Mouse (Mus musculus) CH12.LX (cell line): ENCODE results near the gene Bcas3. TPM values are rescaled to one million over a fixed set of nuclear protein-coding genes. Genes with fewer than 3 reads are reported as not detected.

Experiments
- DNase-seq: peaks from one replicate; pipeline ENCODE4 v3.0.0-alpha.2; 2013; ENCODE audit errors: extremely low read depth
- H3K27ac ChIP-seq: 2 replicates; pipeline ENCODE4 v1.5.1; 2012; ENCODE audit warnings: low read depth, mild to moderate bottlenecking, control low read depth, moderate library complexity; ENCODE audit not compliant: insufficient read depth
- H3K27me3 ChIP-seq: replicated peaks from 2 replicates; pipeline ENCODE3; 2012; ENCODE audit warnings: inconsistent platforms
- H3K36me3 ChIP-seq, 2 experiments: replicated peaks in 1 of 2; 2 replicates each; pipeline versions ENCODE3 to v1.6.1; 2012; ENCODE audit warnings: inconsistent platforms in 1 of 2, low read length in 1 of 2, mild to moderate bottlenecking in 1 of 2, mixed read lengths in 1 of 2, moderate library complexity in 1 of 2; ENCODE audit not compliant: control insufficient read depth in 1 of 2, insufficient read depth in 1 of 2
- H3K4me1 ChIP-seq, 2 experiments: 2 replicates each; pipeline ENCODE4 v1.6.1; 2012; ENCODE audit warnings: inconsistent platforms in 1 of 2, moderate library complexity in 1 of 2; ENCODE audit not compliant: insufficient read depth in 2 of 2, control insufficient read depth in 1 of 2
- H3K4me2 ChIP-seq: 2 replicates; pipeline ENCODE4 v1.6.1; 2012; ENCODE audit warnings: low read depth, mild to moderate bottlenecking, control low read depth; ENCODE audit not compliant: poor library complexity, insufficient read depth, severe bottlenecking
- H3K4me3 ChIP-seq, 3 experiments: fragments of 150-350 bp in 1 of 3; sonication (generic) in 1 of 3; replicated peaks in 1 of 3; 2 replicates each; pipeline versions ENCODE3 to v1.5.1; 2011 to 2012; ENCODE audit warnings: low read depth in 2 of 3, low read length in 2 of 3, mild to moderate bottlenecking in 2 of 3, moderate library complexity in 2 of 3, control low read depth in 1 of 3, improper control_type of control experiment in 1 of 3, inconsistent platforms in 1 of 3, mixed read lengths in 1 of 3; ENCODE audit not compliant: poor library complexity in 1 of 3
- H3K79me2 ChIP-seq: replicated peaks from 2 replicates; pipeline ENCODE4 v1.6.1; 2012; ENCODE audit warnings: mild to moderate bottlenecking, moderate library complexity; ENCODE audit not compliant: control insufficient read depth, poor library complexity, insufficient read depth, severe bottlenecking; ENCODE audit errors: extremely low read depth
- H3K9ac ChIP-seq: 2 replicates; pipeline ENCODE4 v1.6.1; 2012; ENCODE audit warnings: low read depth, mild to moderate bottlenecking, control low read depth, moderate library complexity; ENCODE audit not compliant: insufficient read depth
- H3K9me3 ChIP-seq: replicated peaks from 2 replicates; pipeline ENCODE3; 2012; ENCODE audit warnings: low read length, inconsistent platforms, mixed read lengths
- CHD1 ChIP-seq: IDR thresholded peaks from 2 replicates; pipeline ENCODE4 v1.6.1; 2012; ENCODE audit warnings: low read depth, low read length, improper control_type of control experiment, inconsistent platforms
- CHD2 ChIP-seq: IDR thresholded peaks from 2 replicates; pipeline ENCODE4 v1.6.1; 2011; ENCODE audit warnings: low read length, improper control_type of control experiment
- CTCF ChIP-seq, 2 experiments: IDR thresholded peaks in 1 of 2; conservative IDR thresholded peaks in 1 of 2; 2 replicates each; pipeline ENCODE4 v1.5.1; 2011 to 2012; ENCODE audit warnings: low read depth in 2 of 2, low read length in 2 of 2, improper control_type of control experiment in 1 of 2, inconsistent platforms in 1 of 2, mild to moderate bottlenecking in 1 of 2, moderate library complexity in 1 of 2
- E2F4 ChIP-seq: IDR thresholded peaks from 2 replicates; pipeline ENCODE4 v1.6.1; 2011; ENCODE audit warnings: low read depth, low read length, improper control_type of control experiment; ENCODE audit not compliant: insufficient replicate concordance
- EP300 ChIP-seq: IDR thresholded peaks from 2 replicates; pipeline ENCODE4 v1.6.1; 2011; ENCODE audit warnings: low read length, improper control_type of control experiment
- ETS1 ChIP-seq: conservative IDR thresholded peaks from 2 replicates; pipeline ENCODE4 v1.6.1; 2012; ENCODE audit warnings: low read depth, mild to moderate bottlenecking, inconsistent platforms, low read length, improper control_type of control experiment, moderate library complexity
- GABPA ChIP-seq: IDR thresholded peaks from 2 replicates; pipeline ENCODE4 v1.6.1; 2012; ENCODE audit warnings: low read depth, low read length, improper control_type of control experiment, inconsistent platforms; ENCODE audit not compliant: insufficient replicate concordance
- HCFC1 ChIP-seq: IDR thresholded peaks from 2 replicates; pipeline ENCODE4 v1.6.1; 2012; ENCODE audit warnings: low read depth, mild to moderate bottlenecking, inconsistent platforms, low read length, improper control_type of control experiment
- KAT2A ChIP-seq: IDR thresholded peaks from 2 replicates; pipeline ENCODE4 v1.6.1; 2012; ENCODE audit warnings: low read length, improper control_type of control experiment, inconsistent platforms; ENCODE audit not compliant: insufficient replicate concordance
- MAFK ChIP-seq: IDR thresholded peaks from 2 replicates; pipeline ENCODE4 v1.6.1; 2011; ENCODE audit warnings: low read length, improper control_type of control experiment; ENCODE audit not compliant: insufficient replicate concordance
- MAX ChIP-seq: IDR thresholded peaks from 2 replicates; pipeline ENCODE4 v1.6.1; 2011; ENCODE audit warnings: low read length, improper control_type of control experiment
- MAZ ChIP-seq: IDR thresholded peaks from 2 replicates; pipeline ENCODE4 v1.6.1; 2012; ENCODE audit warnings: low read depth, mild to moderate bottlenecking, inconsistent platforms, low read length, improper control_type of control experiment, moderate library complexity
- MXI1 ChIP-seq: IDR thresholded peaks from 2 replicates; pipeline ENCODE4 v1.6.1; 2011; ENCODE audit warnings: mild to moderate bottlenecking, low read depth, low read length, improper control_type of control experiment
- RAD21 ChIP-seq: IDR thresholded peaks from 2 replicates; pipeline ENCODE4 v1.6.1; 2011; ENCODE audit warnings: low read depth, mild to moderate bottlenecking, low read length, improper control_type of control experiment, moderate library complexity
- SMC3 ChIP-seq: IDR thresholded peaks from 2 replicates; pipeline ENCODE4 v1.6.1; 2011; ENCODE audit warnings: low read depth, low read length, improper control_type of control experiment
- TCF12 ChIP-seq: IDR thresholded peaks from 2 replicates; pipeline ENCODE4 v1.6.1; 2014; ENCODE audit warnings: low read depth, mild to moderate bottlenecking, inconsistent platforms, low read length, improper control_type of control experiment
- USF1 ChIP-seq: IDR thresholded peaks from 2 replicates; pipeline ENCODE4 v1.6.1; 2014; ENCODE audit warnings: low read depth, mild to moderate bottlenecking, inconsistent platforms, low read length, improper control_type of control experiment
- USF2 ChIP-seq: conservative IDR thresholded peaks from 2 replicates; pipeline ENCODE4 v1.6.1; 2011; ENCODE audit warnings: low read depth, low read length, improper control_type of control experiment
- ZC3H11A ChIP-seq: IDR thresholded peaks from 2 replicates; pipeline ENCODE4 v1.6.1; 2012; ENCODE audit warnings: low read depth, mild to moderate bottlenecking, inconsistent platforms, low read length, improper control_type of control experiment
- ZKSCAN1 ChIP-seq: IDR thresholded peaks from 2 replicates; pipeline ENCODE4 v1.6.1; 2012; ENCODE audit warnings: low read depth, inconsistent platforms, low read length, improper control_type of control experiment, borderline replicate concordance
- ZMIZ1 ChIP-seq: IDR thresholded peaks from 2 replicates; pipeline ENCODE4 v1.6.1; 2012; ENCODE audit warnings: low read depth, mild to moderate bottlenecking, inconsistent platforms, low read length, improper control_type of control experiment
- dilution Hi-C: fragments of 300-500 bp; cut with MboI; formaldehyde crosslinking; loops from 2 replicates; pipeline ENCODE4 v1.14.3; 2020; ENCODE audit warnings: low sequenced_read_pairs; ENCODE audit not compliant: extremely low pct_unique_long_range_greater_than_20kb, extremely low pct_ligation_motif_present
- in situ Hi-C: fragments of 300-500 bp; cut with MboI; formaldehyde crosslinking; loops from 3 replicates; pipeline ENCODE4 v1.14.3; 2019; ENCODE audit warnings: low sequenced_read_pairs, low pct_ligation_motif_present, low pct_unique_long_range_greater_than_20kb, mixed read lengths
- polyA plus RNA-seq: library from polyadenylated mRNA; unstranded; fragments of >175 nt; gene quantifications from 2 replicates; pipeline ENCODE4 v1.2.1, GENCODE M21; 2012; ENCODE audit warnings: low read depth; ENCODE audit not compliant: insufficient read length
- total RNA-seq, 2 experiments: library from RNA; depleted of rRNA; stranded (reverse); fragments of 300-350 nt in 1 of 2; fragments of >200 nt in 1 of 2; gene quantifications; 2 replicates each; pipeline ENCODE4 v1.2.3; 2012 to 2014

Gene Bcas3
- total and polyA plus RNA-seq, 3 experiments: 8.2 to 21.3 (median 9.7) TPM

DNA sequence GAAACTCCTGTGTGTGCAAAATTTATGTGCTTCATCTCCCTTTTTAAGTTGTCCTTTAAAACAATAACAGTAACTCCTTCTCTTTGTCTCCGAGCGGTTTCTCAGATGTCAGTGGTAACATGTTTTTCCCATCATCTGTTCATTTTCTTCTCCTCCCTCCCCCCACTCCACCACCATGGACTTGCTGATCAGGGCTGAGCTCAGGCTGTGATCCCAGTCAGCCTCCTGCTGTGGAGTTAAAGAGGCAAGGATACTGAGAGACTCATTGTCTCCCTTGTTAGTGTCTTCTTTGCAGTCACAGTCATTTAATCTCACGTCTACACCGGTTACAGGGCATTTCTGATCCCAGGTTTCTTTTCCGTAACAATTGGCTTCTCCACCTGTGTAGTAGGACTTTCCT lies 174.3 kb downstream of the Bcas3 start:
- H3K4me1 ChIP-seq: peaks cover 0 to 3% of the 10 kb centered on the region in 2 experiments; a peak in 3 of 4 replicates
- in situ Hi-C loops: loop anchor here (5.0 to 10.0 kb wide), 3 partner anchors 35 to 352 kb away; partner anchors contain the start of gene 1700125H20Rik
- DNase-seq: no peak
- H3K9me3 ChIP-seq: no peaks in the 10 kb centered on the region
- H3K4me3 ChIP-seq: no peak overlapping the region
- no peak overlapping the region for H3K27ac ChIP-seq
- H3K9ac ChIP-seq: no peak overlapping the region
- H3K4me2 ChIP-seq: no peak overlapping the region
- no peaks in the 10 kb centered on the region for H3K36me3 ChIP-seq
- TF ChIP-seq RAD21: no peak
- no peak for TF ChIP-seq ETS1
- no peak for TF ChIP-seq MAFK
- dilution Hi-C loops: no loop called here
- no peaks in the 10 kb centered on the region for H3K27me3 ChIP-seq
- H3K79me2 ChIP-seq: no peaks in the 10 kb centered on the region

- Histone ChIP-seq H3K9ac (no peak overlapping the region), H3K4me3 (no peak overlapping the region), H3K27ac (no peak overlapping the region), H3K4me1 (no peaks in the 10 kb centered on the region; a peak in 1 of 4 replicates)
- no peak for DNase-seq
- dilution Hi-C loops: no loop called here
- TF ChIP-seq TCF12 (no peak), MAX (no peak), ZKSCAN1 (no peak), RAD21 (no peak), ZC3H11A (no peak), USF2 (no peak), ZMIZ1 (no peak), CHD2 (no peak), KAT2A (no peak), MAZ (no peak), GABPA (no peak), EP300 (no peak), CTCF (conservative IDR thresholded peaks at IDR 0.05 in 1 of 2, IDR thresholded peaks at IDR 0.05 in 1 of 2; ENCODE audit: low read depth in 2 of 2, low read length in 2 of 2) (no peak), E2F4 (no peak), MXI1 (no peak), SMC3 (no peak), USF1 (no peak), CHD1 (no peak), HCFC1 (no peak)
- TF ChIP-seq, all 38 proteins: peak for 0
- H3K9me3 ChIP-seq: no peaks in the 10 kb centered on the region
- no peak overlapping the region for H3K4me2 ChIP-seq
- H3K36me3 ChIP-seq: no peaks in the 10 kb centered on the region
- in situ Hi-C loops: loop anchor here (5.0 to 10.0 kb wide), 3 partner anchors 33 to 355 kb away; partner anchors contain the start of gene 1700125H20Rik
- H3K79me2 ChIP-seq: no peaks in the 10 kb centered on the region
- no peaks in the 10 kb centered on the region for H3K27me3 ChIP-seq
Measured at GRCm38 (mm10) chr11:85529531-85530285, 176.7 kb downstream of the Bcas3 start.
